Mouse (Mus musculus): Measurements from ENCODE around the gene Rtn4r. TPM values are rescaled to one million over a fixed set of nuclear protein-coding genes. Genes with fewer than 3 reads are reported as not detected.

The Rtn4r gene
- total and polyA plus RNA-seq, 2 experiments from 2014 or later = 23.1 to 55.7 TPM

GRCm38 (mm10) chr16:18108221-18108966, 19.0 kb upstream of the Rtn4r start:
- no peak overlapping the region for H3K9ac ChIP-seq (replicated peaks; ENCODE audit: low read length)

GRCm38 (mm10) chr16:18111042-18111441, 16.4 kb upstream of the Rtn4r start:
- H3K9ac ChIP-seq (replicated peaks; ENCODE audit: low read length) = no peak overlapping the region
- no peak overlapping the region for H3K4me2 ChIP-seq (ENCODE audit: low read depth, low read length)
- H3K4me1 ChIP-seq (ENCODE audit: insufficient read depth, low read length) = no peaks in the 10 kb centered on the region
- no peak for DNase-seq (ENCODE audit: low spot score)
- H3K4me3 ChIP-seq (ENCODE audit: low read length) = no peak overlapping the region
- no peak for TF ChIP-seq CTCF (IDR thresholded peaks at IDR 0.05; ENCODE audit: low read depth)
- H3K36me3 ChIP-seq (ENCODE audit: insufficient read depth, low read length) = no peaks in the 10 kb centered on the region
- no peaks in the 10 kb centered on the region for H3K9me3 ChIP-seq (ENCODE audit: low read length)
- ATAC-seq = no peak
- WGBS = 83% methylated on average over 7 of the region's 7 CpGs
- H3K27ac ChIP-seq = no peak overlapping the region
- H3K27me3 ChIP-seq (ENCODE audit: insufficient read depth, low read length) = no peaks in the 10 kb centered on the region

More at GRCm38 (mm10) chr16:18108221-18108966, 19.0 kb upstream of the Rtn4r start:
- Histone ChIP-seq H3K4me2 (ENCODE audit: low read depth, low read length) (no peak overlapping the region), H3K4me3 (ENCODE audit: low read length) (no peak overlapping the region), H3K27me3 (ENCODE audit: insufficient read depth, low read length) (no peaks in the 10 kb centered on the region), H3K27ac (no peak overlapping the region), H3K36me3 (ENCODE audit: insufficient read depth, low read length) (no peaks in the 10 kb centered on the region), H3K4me1 (ENCODE audit: insufficient read depth, low read length) (no peaks in the 10 kb centered on the region), H3K9me3 (ENCODE audit: low read length) (no peaks in the 10 kb centered on the region)
- ATAC-seq (peak; percentile 87), DNase-seq (ENCODE audit: low spot score) (peak; percentile 77)
- peak; percentile 95 for TF ChIP-seq CTCF (IDR thresholded peaks at IDR 0.05; ENCODE audit: low read depth)
- 59% methylated on average over 5 of the region's 5 CpGs for WGBS

DNA sequence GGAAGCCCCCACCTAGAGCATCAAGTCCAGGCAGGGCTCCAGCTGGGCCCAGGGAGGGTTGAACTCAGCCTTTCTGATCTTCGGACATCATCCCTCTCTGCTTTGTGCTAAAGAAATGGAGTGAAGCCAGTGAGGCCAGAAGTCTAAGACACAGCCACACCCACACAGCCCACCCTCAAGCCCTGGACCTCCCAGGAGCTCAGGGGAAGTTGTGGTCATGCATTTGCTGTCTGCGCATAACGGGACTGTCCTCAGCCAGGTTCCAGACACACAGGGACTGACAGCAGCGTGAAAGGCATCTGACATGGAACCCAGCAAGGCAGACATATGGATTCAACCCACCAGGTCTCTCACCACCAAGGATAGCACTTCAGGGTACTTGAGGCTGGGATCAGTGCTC, 11.0 kb upstream of the Rtn4r start:
- Histone ChIP-seq H3K27me3 (ENCODE audit: insufficient read depth, low read length) (no peaks in the 10 kb centered on the region), H3K4me2 (ENCODE audit: low read depth, low read length) (no peak overlapping the region), H3K36me3 (ENCODE audit: insufficient read depth, low read length) (no peaks in the 10 kb centered on the region), H3K4me3 (ENCODE audit: low read length) (no peak overlapping the region), H3K4me1 (ENCODE audit: insufficient read depth, low read length) (no peaks in the 10 kb centered on the region), H3K9me3 (ENCODE audit: low read length) (no peaks in the 10 kb centered on the region), H3K27ac (no peak overlapping the region), H3K9ac (replicated peaks; ENCODE audit: low read length) (no peak overlapping the region)
- ATAC-seq = no peak
- TF ChIP-seq CTCF (IDR thresholded peaks at IDR 0.05; ENCODE audit: low read depth) = no peak
- DNase-seq (ENCODE audit: low spot score) = no peak
- WGBS = 62% methylated on average over 4 of the region's 4 CpGs

DNA sequence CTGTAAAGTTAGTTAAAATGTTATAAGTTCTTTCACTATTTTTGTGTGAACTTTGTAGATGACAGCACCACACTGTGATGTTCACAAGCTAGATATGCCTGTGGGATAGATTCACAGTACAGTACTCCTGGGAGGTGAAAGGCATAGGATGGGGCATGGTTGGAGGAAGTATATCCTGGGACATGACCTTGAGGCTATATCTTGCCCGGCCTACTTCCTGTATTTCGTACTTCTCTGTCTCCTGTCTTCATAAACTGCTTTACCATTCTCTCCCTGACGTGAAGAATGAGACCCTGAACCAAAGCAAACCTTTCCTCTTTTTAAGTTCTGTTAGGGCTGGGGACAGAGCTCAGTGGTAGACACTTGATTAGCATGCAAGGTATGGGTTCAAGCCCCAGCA, 9.2 kb upstream of the Rtn4r start:
- Histone ChIP-seq H3K36me3 (ENCODE audit: insufficient read depth, low read length) (no peaks in the 10 kb centered on the region), H3K9me3 (ENCODE audit: low read length) (no peaks in the 10 kb centered on the region), H3K27ac (no peak overlapping the region), H3K27me3 (ENCODE audit: insufficient read depth, low read length) (no peaks in the 10 kb centered on the region), H3K4me1 (ENCODE audit: insufficient read depth, low read length) (no peaks in the 10 kb centered on the region), H3K4me3 (ENCODE audit: low read length) (no peak overlapping the region), H3K4me2 (ENCODE audit: low read depth, low read length) (no peak overlapping the region), H3K9ac (replicated peaks; ENCODE audit: low read length) (no peak overlapping the region)
- no peak for DNase-seq (ENCODE audit: low spot score)
- 85% methylated on average over 3 of the region's 3 CpGs for WGBS
- TF ChIP-seq CTCF (IDR thresholded peaks at IDR 0.05; ENCODE audit: low read depth) = no peak
- ATAC-seq = no peak

GRCm38 (mm10) chr16:18119031-18119730, 8.3 kb upstream of the Rtn4r start:
- H3K9ac ChIP-seq (replicated peaks; ENCODE audit: low read length) = no peak overlapping the region
- no peaks in the 10 kb centered on the region for H3K36me3 ChIP-seq (ENCODE audit: insufficient read depth, low read length)
- 20% methylated on average over 8 of the region's 8 CpGs for WGBS
- no peaks in the 10 kb centered on the region for H3K4me1 ChIP-seq (ENCODE audit: insufficient read depth, low read length)
- H3K27ac ChIP-seq = no peak overlapping the region
- H3K9me3 ChIP-seq (ENCODE audit: low read length) = no peaks in the 10 kb centered on the region
- H3K4me3 ChIP-seq (ENCODE audit: low read length) = no peak overlapping the region
- DNase-seq (ENCODE audit: low spot score) = peak; percentile 76
- ATAC-seq = peak; percentile 78
- H3K27me3 ChIP-seq (ENCODE audit: insufficient read depth, low read length) = no peaks in the 10 kb centered on the region
- H3K4me2 ChIP-seq (ENCODE audit: low read depth, low read length) = no peak overlapping the region
- peak; percentile 87 for TF ChIP-seq CTCF (IDR thresholded peaks at IDR 0.05; ENCODE audit: low read depth)

DNA sequence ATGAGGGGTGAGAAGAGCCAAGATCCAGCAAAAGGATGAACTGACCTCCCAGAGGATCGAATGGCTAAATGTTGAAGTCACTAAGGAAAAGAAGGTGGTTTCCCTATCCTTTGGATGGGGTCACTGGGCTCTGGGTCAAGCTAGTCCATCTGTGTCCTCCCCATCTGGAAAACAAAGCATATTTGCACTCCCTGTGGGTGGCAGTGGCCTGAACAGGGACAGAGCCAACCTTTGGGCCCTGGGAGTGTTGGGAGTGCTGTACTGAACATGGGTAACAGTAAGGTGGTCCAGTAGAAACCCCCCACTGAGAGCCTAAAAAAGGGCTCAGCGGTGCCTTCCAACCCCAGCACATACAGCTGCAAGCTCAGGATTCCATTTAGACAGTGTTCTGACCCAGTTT, 4.7 kb upstream of the Rtn4r start:
- ATAC-seq (no peak), DNase-seq (ENCODE audit: low spot score) (no peak)
- no peak overlapping the region for H3K9ac ChIP-seq (replicated peaks; ENCODE audit: low read length)
- no peaks in the 10 kb centered on the region for H3K4me1 ChIP-seq (ENCODE audit: insufficient read depth, low read length)
- no peaks in the 10 kb centered on the region for H3K27me3 ChIP-seq (ENCODE audit: insufficient read depth, low read length)
- H3K4me2 ChIP-seq (ENCODE audit: low read depth, low read length) = no peak overlapping the region
- no peaks in the 10 kb centered on the region for H3K9me3 ChIP-seq (ENCODE audit: low read length)
- 75% methylated on average over 2 of the region's 2 CpGs for WGBS
- TF ChIP-seq CTCF (IDR thresholded peaks at IDR 0.05; ENCODE audit: low read depth) = no peak
- no peak overlapping the region for H3K4me3 ChIP-seq (ENCODE audit: low read length)
- no peaks in the 10 kb centered on the region for H3K36me3 ChIP-seq (ENCODE audit: insufficient read depth, low read length)
- H3K27ac ChIP-seq = no peak overlapping the region

DNA sequence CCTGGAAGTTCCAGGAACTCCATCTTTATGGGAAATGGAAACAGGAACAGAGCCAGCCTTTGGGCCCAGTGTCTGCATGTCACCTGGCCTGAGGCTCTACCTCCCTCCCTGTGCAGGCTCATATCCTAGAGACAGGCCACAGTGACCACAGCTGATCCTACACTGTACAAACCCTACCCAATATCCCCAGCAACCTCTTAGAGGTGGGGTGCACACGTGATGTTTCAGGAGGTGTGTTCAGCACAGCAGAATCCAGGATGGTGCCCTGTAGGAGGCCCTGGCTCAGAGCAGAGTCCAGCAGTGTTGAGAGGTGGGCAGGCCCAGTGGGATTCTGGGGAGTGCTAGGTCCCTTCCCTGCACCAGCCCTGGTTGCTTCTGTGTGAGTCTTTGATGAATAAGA, 4.0 kb upstream of the Rtn4r start:
- H3K4me1 ChIP-seq (ENCODE audit: insufficient read depth, low read length) = no peaks in the 10 kb centered on the region
- DNase-seq (ENCODE audit: low spot score) = no peak
- ATAC-seq = no peak
- H3K27ac ChIP-seq = no peak overlapping the region
- TF ChIP-seq CTCF (IDR thresholded peaks at IDR 0.05; ENCODE audit: low read depth) = no peak
- H3K36me3 ChIP-seq (ENCODE audit: insufficient read depth, low read length) = no peaks in the 10 kb centered on the region
- H3K27me3 ChIP-seq (ENCODE audit: insufficient read depth, low read length) = no peaks in the 10 kb centered on the region
- no peaks in the 10 kb centered on the region for H3K9me3 ChIP-seq (ENCODE audit: low read length)
- 61% methylated on average over 1 of the region's 1 CpGs for WGBS
- H3K4me3 ChIP-seq (ENCODE audit: low read length) = no peak overlapping the region
- no peak overlapping the region for H3K4me2 ChIP-seq (ENCODE audit: low read depth, low read length)
- no peak overlapping the region for H3K9ac ChIP-seq (replicated peaks; ENCODE audit: low read length)
